Mouse (Mus musculus) CD4-positive, CD25-positive, alpha-beta regulatory T cell, adult 2 months (primary cell): ENCODE measurements at regions not wholly inside any gene's neighbourhood (a gene's known extent, or its start where the extent isn't known, plus 50 kb on each side); places are given as distances from the start of the nearest gene placed in this dataset.

Experiments
- DNase-seq: peaks from one replicate; pipeline ENCODE4 v3.0.0-alpha.2; 2012; ENCODE audit warnings: low read depth, low spot score

GRCm38 (mm10) chr4:9005938-9006626 lies 767.2 kb upstream of the Car8 start:
- DNase-seq = no peak

- no peak for DNase-seq
These were observed 765.0 kb upstream of the Car8 start for GRCm38 (mm10) chr4:9003891-9004290.

GRCm38 (mm10) chr4:9002380-9002779 lies 763.5 kb upstream of the Car8 start:
- DNase-seq = no peak

GRCm38 (mm10) chr4:8998606-8999005 lies 759.8 kb upstream of the Car8 start:
- no peak for DNase-seq

GRCm38 (mm10) chr4:8992171-8992570 lies 753.3 kb upstream of the Car8 start:
- DNase-seq = no peak

GRCm38 (mm10) chr4:8990551-8990950 lies 751.7 kb upstream of the Car8 start:
- no peak for DNase-seq

GRCm38 (mm10) chr4:8989614-8990013 lies 750.8 kb upstream of the Car8 start:
- no peak for DNase-seq

GRCm38 (mm10) chr4:8989110-8989509 lies 750.3 kb upstream of the Car8 start:
- DNase-seq = no peak

GRCm38 (mm10) chr4:8988345-8988733 lies 749.5 kb upstream of the Car8 start:
- DNase-seq = peak; percentile 29

GRCm38 (mm10) chr4:8987544-8988344 lies 748.9 kb upstream of the Car8 start:
- no peak for DNase-seq

GRCm38 (mm10) chr4:8986394-8987091 lies 747.7 kb upstream of the Car8 start:
- DNase-seq = no peak

- DNase-seq = no peak
These were observed 745.3 kb upstream of the Car8 start for GRCm38 (mm10) chr4:8984059-8984606.

GRCm38 (mm10) chr4:8978949-8979348 lies 740.1 kb upstream of the Car8 start:
- no peak for DNase-seq

- no peak for DNase-seq
These were observed 731.2 kb upstream of the Car8 start for GRCm38 (mm10) chr4:8969951-8970455.

GRCm38 (mm10) chr4:8968741-8969140 lies 729.9 kb upstream of the Car8 start:
- DNase-seq = no peak

GRCm38 (mm10) chr4:8967986-8968385 lies 729.1 kb upstream of the Car8 start:
- no peak for DNase-seq

- no peak for DNase-seq
These were observed 726.7 kb upstream of the Car8 start for GRCm38 (mm10) chr4:8965563-8965962.

- no peak for DNase-seq
These were observed 724.2 kb upstream of the Car8 start for GRCm38 (mm10) chr4:8962959-8963572.

GRCm38 (mm10) chr4:8961851-8962250 lies 723.0 kb upstream of the Car8 start:
- no peak for DNase-seq

GRCm38 (mm10) chr4:8957771-8958170 lies 718.9 kb upstream of the Car8 start:
- DNase-seq = no peak

GRCm38 (mm10) chr4:8957023-8957343 lies 718.1 kb upstream of the Car8 start:
- DNase-seq = no peak
